Mouse (Mus musculus) liver, embryonic 15.5 days (tissue): ENCODE results near the gene Fam124b. TPM values are rescaled to one million over a fixed set of nuclear protein-coding genes. Genes with fewer than 3 reads are reported as not detected.

Experiments used
- ATAC-seq: fragments of 200-750 bp; cut with Nextera tagmentation; 2 replicates; pipeline ENCODE4 v1.8.0; 2017; ENCODE audit warnings: moderate number of reproducible peaks, mild to moderate bottlenecking, moderate library complexity; ENCODE audit not compliant: insufficient read depth
- H3K27ac ChIP-seq: fragments of 300-500 bp; sonication (generic); replicated peaks from 2 replicates; pipeline ENCODE4 v1.5.1; 2015; ENCODE audit warnings: mild to moderate bottlenecking, inconsistent platforms
- H3K27me3 ChIP-seq: fragments of 300-500 bp; sonication (generic); 2 replicates; pipeline ENCODE4 v1.6.1; 2015; ENCODE audit warnings: mild to moderate bottlenecking, inconsistent platforms
- H3K36me3 ChIP-seq: fragments of 300-500 bp; sonication (generic); replicated peaks from 2 replicates; pipeline ENCODE4 v1.6.1; 2015; ENCODE audit warnings: moderate library complexity, mild to moderate bottlenecking, inconsistent platforms
- H3K4me1 ChIP-seq: fragments of 300-500 bp; sonication (generic); replicated peaks from 2 replicates; pipeline ENCODE4 v1.6.1; 2015; ENCODE audit warnings: inconsistent platforms
- H3K4me2 ChIP-seq: fragments of 300-500 bp; sonication (generic); 2 replicates; pipeline ENCODE4 v1.6.1; 2015; ENCODE audit warnings: moderate library complexity, mild to moderate bottlenecking, inconsistent platforms
- H3K4me3 ChIP-seq: fragments of 300-500 bp; sonication (generic); replicated peaks from 2 replicates; pipeline ENCODE4 v1.5.1; 2015; ENCODE audit warnings: mild to moderate bottlenecking, inconsistent platforms
- H3K9ac ChIP-seq: fragments of 300-500 bp; sonication (generic); 2 replicates; pipeline ENCODE4 v1.6.1; 2015; ENCODE audit warnings: moderate library complexity, mild to moderate bottlenecking, inconsistent platforms
- H3K9me3 ChIP-seq: fragments of 300-500 bp; sonication (generic); replicated peaks from 2 replicates; pipeline ENCODE4 v1.6.1; 2016; ENCODE audit warnings: inconsistent platforms
- WGBS: fragments of 180-500 bp; shearing (Covaris S2); methylation state at CpG from one replicate; pipeline ENCODE4 v1.1.7; 2015; ENCODE audit warnings: mixed read lengths; ENCODE audit not compliant: insufficient replicate concordance; 5-methylcytosine and 5-hydroxymethylcytosine counted together
- polyA plus RNA-seq: library from polyadenylated mRNA; unstranded; fragments of >200 nt; fragmentation: Nextera tagmentation; extraction: Ambion mirVana; gene quantifications from 2 replicates; pipeline ENCODE4 v1.2.1, GENCODE M21; 2015

The Fam124b gene
- not detected in 2 replicates for polyA plus RNA-seq

GRCm38 (mm10) chr1:80218268-80218667 lies at the start of gene Fam124b:
Gene Fam124b (minus strand): TSS chr1:80218473.
- H3K9ac ChIP-seq = no peak within 1 kb of the TSS
- ATAC-seq = no peak
- H3K9me3 ChIP-seq = no peaks in the 10 kb centered on the region
- no peak within 1 kb of the TSS for H3K4me3 ChIP-seq
- no peak within 1 kb of the TSS for H3K27ac ChIP-seq
- H3K27me3 ChIP-seq = no peaks in the 10 kb centered on the region
- H3K4me1 ChIP-seq = no peaks in the 10 kb centered on the region
- H3K36me3 ChIP-seq = no peaks in the 10 kb centered on the region
- 28% methylated on average over 6 of the region's 6 CpGs for WGBS
- no peak within 1 kb of the TSS for H3K4me2 ChIP-seq

GRCm38 (mm10) chr1:80260443-80260842 lies 42.2 kb upstream of the Fam124b start:
- no peak for ATAC-seq
- H3K9ac ChIP-seq = no peak overlapping the region
- no peaks in the 10 kb centered on the region for H3K4me1 ChIP-seq
- H3K27me3 ChIP-seq = no peaks in the 10 kb centered on the region
- no peaks in the 10 kb centered on the region for H3K9me3 ChIP-seq
- WGBS = 73% methylated on average over 1 of the region's 1 CpGs
- no peak overlapping the region for H3K4me3 ChIP-seq
- no peak overlapping the region for H3K27ac ChIP-seq
- no peak overlapping the region for H3K4me2 ChIP-seq
- H3K36me3 ChIP-seq = peaks cover 7% of the 10 kb centered on the region

GRCm38 (mm10) chr1:80258632-80259031 lies 40.4 kb upstream of the Fam124b start:
- Histone ChIP-seq H3K27me3 (no peaks in the 10 kb centered on the region), H3K9ac (no peak overlapping the region), H3K9me3 (no peaks in the 10 kb centered on the region), H3K4me2 (no peak overlapping the region), H3K36me3 (no peaks in the 10 kb centered on the region), H3K4me1 (no peaks in the 10 kb centered on the region), H3K27ac (no peak overlapping the region), H3K4me3 (no peak overlapping the region)
- 73% methylated on average over 4 of the region's 4 CpGs for WGBS
- no peak for ATAC-seq

- no peaks in the 10 kb centered on the region for H3K4me1 ChIP-seq
- no peaks in the 10 kb centered on the region for H3K9me3 ChIP-seq
- no peaks in the 10 kb centered on the region for H3K36me3 ChIP-seq
- H3K9ac ChIP-seq = no peak overlapping the region
- H3K4me2 ChIP-seq = no peak overlapping the region
- ATAC-seq = no peak
- no peak overlapping the region for H3K27ac ChIP-seq
- H3K4me3 ChIP-seq = no peak overlapping the region
- H3K27me3 ChIP-seq = no peaks in the 10 kb centered on the region
Measured at GRCm38 (mm10) chr1:80253309-80253708, 35.0 kb upstream of the Fam124b start.

GRCm38 (mm10) chr1:80250247-80250646 lies 32.0 kb upstream of the Fam124b start:
- ATAC-seq = no peak
- Histone ChIP-seq H3K9ac (no peak overlapping the region), H3K27me3 (no peaks in the 10 kb centered on the region), H3K4me2 (no peak overlapping the region), H3K36me3 (no peaks in the 10 kb centered on the region), H3K9me3 (no peaks in the 10 kb centered on the region), H3K4me3 (no peak overlapping the region), H3K4me1 (0 out of 2 replicates have a peak, but pooled peaks cover 2% of the 10 kb centered on the region), H3K27ac (no peak overlapping the region)
- 60% methylated on average over 5 of the region's 5 CpGs for WGBS

- ATAC-seq = no peak
- Histone ChIP-seq H3K4me3 (no peak overlapping the region), H3K9me3 (no peaks in the 10 kb centered on the region), H3K4me1 (0 out of 2 replicates have a peak, but pooled peaks cover 2% of the 10 kb centered on the region), H3K9ac (no peak overlapping the region), H3K4me2 (no peak overlapping the region), H3K27ac (no peak overlapping the region), H3K27me3 (no peaks in the 10 kb centered on the region), H3K36me3 (no peaks in the 10 kb centered on the region)
Measured at GRCm38 (mm10) chr1:80247131-80247530, 28.9 kb upstream of the Fam124b start.

GRCm38 (mm10) chr1:80244123-80244522 lies 25.9 kb upstream of the Fam124b start:
- H3K9me3 ChIP-seq = no peaks in the 10 kb centered on the region
- H3K4me3 ChIP-seq = no peak overlapping the region
- no peak overlapping the region for H3K9ac ChIP-seq
- H3K27me3 ChIP-seq = no peaks in the 10 kb centered on the region
- H3K4me2 ChIP-seq = no peak overlapping the region
- H3K4me1 ChIP-seq = 0 out of 2 replicates have a peak, but pooled peaks cover 2% of the 10 kb centered on the region
- WGBS = 39% methylated on average over 3 of the region's 3 CpGs
- H3K27ac ChIP-seq = no peak overlapping the region
- ATAC-seq = no peak
- H3K36me3 ChIP-seq = no peaks in the 10 kb centered on the region

GRCm38 (mm10) chr1:80241579-80241978 lies 23.3 kb upstream of the Fam124b start:
- Histone ChIP-seq H3K4me1 (no peaks in the 10 kb centered on the region), H3K27me3 (no peaks in the 10 kb centered on the region), H3K4me2 (no peak overlapping the region), H3K9ac (no peak overlapping the region), H3K27ac (no peak overlapping the region), H3K9me3 (no peaks in the 10 kb centered on the region), H3K4me3 (no peak overlapping the region), H3K36me3 (no peaks in the 10 kb centered on the region)
- ATAC-seq = no peak
- 73% methylated on average over 6 of the region's 6 CpGs for WGBS

- ATAC-seq = no peak
- H3K27me3 ChIP-seq = no peaks in the 10 kb centered on the region
Measured at GRCm38 (mm10) chr1:80240017-80240660, 21.9 kb upstream of the Fam124b start.

GRCm38 (mm10) chr1:80239481-80239880 lies 21.2 kb upstream of the Fam124b start:
- no peak overlapping the region for H3K4me3 ChIP-seq
- H3K27ac ChIP-seq = no peak overlapping the region
- H3K27me3 ChIP-seq = no peaks in the 10 kb centered on the region
- H3K9me3 ChIP-seq = no peaks in the 10 kb centered on the region
- 73% methylated on average over 11 of the region's 11 CpGs for WGBS
- H3K9ac ChIP-seq = no peak overlapping the region
- no peaks in the 10 kb centered on the region for H3K4me1 ChIP-seq
- no peak overlapping the region for H3K4me2 ChIP-seq
- no peak for ATAC-seq
- H3K36me3 ChIP-seq = no peaks in the 10 kb centered on the region

More at GRCm38 (mm10) chr1:80240017-80240660, 21.9 kb upstream of the Fam124b start:
- H3K36me3 ChIP-seq = no peaks in the 10 kb centered on the region
- no peaks in the 10 kb centered on the region for H3K4me1 ChIP-seq
- no peak overlapping the region for H3K4me3 ChIP-seq
- no peaks in the 10 kb centered on the region for H3K9me3 ChIP-seq
- H3K9ac ChIP-seq = no peak overlapping the region
- H3K27ac ChIP-seq = no peak overlapping the region
- 56% methylated on average over 12 of the region's 12 CpGs for WGBS
- H3K4me2 ChIP-seq = no peak overlapping the region

- Histone ChIP-seq H3K4me1 (no peaks in the 10 kb centered on the region), H3K4me3 (no peak overlapping the region), H3K27me3 (no peaks in the 10 kb centered on the region), H3K9me3 (no peaks in the 10 kb centered on the region), H3K27ac (no peak overlapping the region), H3K4me2 (no peak overlapping the region), H3K36me3 (no peaks in the 10 kb centered on the region), H3K9ac (no peak overlapping the region)
- no peak for ATAC-seq
- WGBS = 49% methylated on average over 11 of the region's 11 CpGs
Measured at GRCm38 (mm10) chr1:80236951-80237702, 18.9 kb upstream of the Fam124b start.
